Mouse (Mus musculus) gastrocnemius, adult 2 months (tissue): ENCODE results near the gene Irx1. TPM values are rescaled to one million over a fixed set of nuclear protein-coding genes. Genes with fewer than 3 reads are reported as not detected.

Source experiments
- DNase-seq: peaks from one replicate; pipeline ENCODE4 v3.0.0; 2022
- H3K27ac ChIP-seq: fragments of 200-600 bp; 2 replicates; pipeline ENCODE4 v1.8.1; 2022; ENCODE audit warnings: mild to moderate bottlenecking
- H3K4me3 ChIP-seq: fragments of 200-600 bp; 2 replicates; pipeline ENCODE4 v1.8.1; 2022; ENCODE audit warnings: mild to moderate bottlenecking, moderate library complexity
- CTCF ChIP-seq: fragments of 200-600 bp; IDR thresholded peaks from 2 replicates; pipeline ENCODE4 v1.8.1; 2022; ENCODE audit warnings: antibody characterized with exemption, mild to moderate bottlenecking, moderate library complexity
- intact Hi-C: fragments of 180-260 bp; cut with DNase I; formaldehyde crosslinking; loops from one replicate; pipeline ENCODE4 v1.15.1; 2025
- long read RNA-seq, 2 experiments: library from polyadenylated mRNA; stranded (forward); transcript quantifications; one replicate each; pipeline ENCODE4 v2.0.0; 2021
- total RNA-seq, 2 experiments: library from RNA; stranded (reverse); gene quantifications; 2 replicates each; pipeline ENCODE4 v1.2.3; 2021

The Irx1 gene
- not detected for total RNA-seq
- long read RNA-seq, experiment 1, result 0 reads
- long read RNA-seq, experiment 2, result 0 reads

DNA sequence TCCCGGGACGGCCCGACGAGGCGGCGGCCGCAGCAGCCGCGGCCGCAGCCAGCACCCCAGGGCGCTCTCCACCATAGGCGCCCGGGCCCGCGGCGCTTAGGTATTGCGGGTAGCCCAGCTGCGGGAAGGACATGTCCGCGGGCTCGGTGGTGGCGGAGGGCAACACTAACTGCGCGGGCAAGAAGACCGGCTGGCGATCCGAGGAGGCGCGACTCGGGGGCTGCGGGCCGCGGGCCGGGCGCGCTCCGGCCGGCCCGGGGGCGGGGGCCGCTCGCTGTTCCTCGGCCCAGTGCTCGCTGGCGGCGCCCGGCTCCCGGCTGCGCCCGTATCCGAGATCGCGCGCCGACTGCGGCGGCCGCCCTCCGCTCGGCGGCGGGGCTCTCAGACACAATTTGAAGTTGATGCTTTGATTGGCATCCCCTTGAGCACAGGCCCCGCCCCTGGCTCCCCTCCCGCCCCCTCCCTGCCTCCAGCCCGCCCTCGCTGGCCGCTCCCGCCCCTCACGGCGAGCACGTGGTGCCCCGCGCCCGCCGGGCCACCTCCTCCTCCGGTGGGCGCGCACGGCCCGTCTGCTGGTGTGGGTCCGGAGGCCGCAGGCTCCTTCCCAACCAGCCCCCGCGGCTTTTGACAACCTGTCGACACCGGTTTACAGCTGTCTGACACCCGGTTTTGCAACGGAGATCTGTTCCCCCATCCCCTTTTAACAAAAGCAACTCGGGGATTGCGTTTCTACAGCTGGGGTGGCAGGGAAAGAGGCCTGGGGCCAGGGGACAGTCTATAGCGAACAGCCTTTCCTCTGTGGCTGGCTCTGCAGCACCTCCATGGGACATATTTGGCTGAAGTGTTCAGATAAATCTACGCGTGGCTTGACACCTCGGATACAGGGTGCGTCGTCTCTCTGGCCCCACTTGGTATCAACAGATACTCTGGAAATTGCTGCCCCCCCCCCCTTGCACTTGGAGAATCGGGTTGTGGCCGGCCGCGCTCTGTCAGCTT is at the start of gene Irx1:
Gene Irx1, minus strand, starts transcription at position 368 of the 996 bp plus-strand sequence.
- no peak for DNase-seq
- Histone ChIP-seq H3K4me3 (peak within 1 kb of the TSS; percentile 64), H3K27ac (no peak within 1 kb of the TSS)
- intact Hi-C loops, result no loop called here
- TF ChIP-seq CTCF, result no peak

DNA sequence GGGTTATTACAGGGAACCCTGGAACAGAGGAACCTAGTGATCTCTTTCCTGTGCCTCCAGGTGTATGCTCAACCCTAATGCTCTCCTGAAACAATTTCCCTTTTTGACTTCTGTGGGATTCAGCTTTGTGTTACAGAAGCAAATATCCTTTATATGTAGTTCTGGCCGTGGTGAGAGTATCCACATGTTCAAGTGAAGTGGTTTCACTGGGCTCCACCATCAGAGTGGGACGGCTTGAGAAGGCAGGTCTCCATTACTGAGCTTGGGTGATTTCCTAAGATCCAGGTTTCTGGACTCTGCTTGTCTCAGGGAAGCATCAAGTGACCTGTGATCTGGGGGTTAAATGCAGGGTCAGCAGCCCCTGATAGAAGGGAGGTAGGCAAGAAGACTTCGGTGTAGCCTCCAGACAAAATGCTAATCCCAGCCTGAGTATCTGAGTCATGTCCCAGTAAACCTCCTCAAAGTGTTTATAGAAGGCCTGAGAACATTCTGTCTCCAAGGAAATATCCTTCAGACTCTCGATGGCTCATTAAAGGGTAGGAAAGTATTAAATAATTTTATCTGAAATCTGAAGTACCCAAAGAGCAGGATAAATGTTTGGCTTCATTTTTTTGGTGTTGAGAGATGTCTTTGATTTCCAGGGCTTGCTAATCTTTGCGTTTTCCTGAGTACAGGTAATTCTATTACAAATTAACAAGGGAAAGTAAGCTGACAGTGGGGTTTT is 16.6 kb upstream of the Irx1 start:
- H3K27ac ChIP-seq, result no peak overlapping the region
- intact Hi-C loops, result no loop called here
- TF ChIP-seq CTCF, result no peak

DNA sequence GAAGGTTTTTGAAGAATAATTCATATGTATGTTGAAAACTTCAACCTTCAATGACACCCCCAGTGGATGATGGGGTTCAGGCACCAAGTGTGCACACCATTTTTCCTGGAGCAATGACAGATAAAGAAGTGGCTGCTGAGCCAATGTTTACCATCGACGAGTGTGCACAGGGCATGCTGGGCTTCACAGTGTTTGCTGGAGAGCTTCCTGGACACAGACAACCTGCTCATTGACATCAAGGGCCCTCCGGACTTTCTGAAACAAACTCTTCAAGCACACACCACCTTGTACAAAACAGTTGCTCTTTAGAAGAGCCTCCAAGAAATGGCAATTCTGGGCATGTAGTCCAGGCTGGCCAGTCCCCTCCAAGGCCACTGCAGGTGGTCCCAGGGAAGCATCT is 12.2 kb upstream of the Irx1 start:
- Histone ChIP-seq H3K27ac (no peak overlapping the region), H3K4me3 (no peak overlapping the region)
- TF ChIP-seq CTCF, result no peak
- DNase-seq, result no peak
- intact Hi-C loops, result no loop called here

More for the DNA sequence above, 16.6 kb upstream of the Irx1 start:
- DNase-seq, result no peak
- no peak overlapping the region for H3K4me3 ChIP-seq

DNA sequence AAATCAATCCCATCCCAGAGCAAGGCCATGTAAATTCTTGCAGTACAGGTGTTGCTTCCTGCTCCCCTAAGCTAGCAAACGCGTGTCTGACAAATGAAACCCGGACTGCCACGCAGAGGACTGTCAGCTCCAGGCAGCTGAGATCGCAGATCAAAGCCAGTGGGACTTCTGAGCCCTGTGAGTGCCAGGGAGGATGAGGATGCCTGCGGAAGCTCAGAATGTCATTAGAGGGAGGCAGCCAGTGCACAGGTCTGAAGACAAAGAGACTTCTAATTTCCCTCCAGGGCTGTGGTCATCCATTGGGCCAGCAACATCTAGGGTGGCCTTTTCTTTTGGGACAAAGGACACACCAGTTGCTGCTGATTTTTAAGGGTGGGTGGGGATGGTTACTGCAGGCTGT is 4.8 kb upstream of the Irx1 start:
- Histone ChIP-seq H3K27ac (no peak overlapping the region), H3K4me3 (no peak overlapping the region)
- no peak for DNase-seq
- no peak for TF ChIP-seq CTCF
- intact Hi-C loops, result no loop called here

DNA sequence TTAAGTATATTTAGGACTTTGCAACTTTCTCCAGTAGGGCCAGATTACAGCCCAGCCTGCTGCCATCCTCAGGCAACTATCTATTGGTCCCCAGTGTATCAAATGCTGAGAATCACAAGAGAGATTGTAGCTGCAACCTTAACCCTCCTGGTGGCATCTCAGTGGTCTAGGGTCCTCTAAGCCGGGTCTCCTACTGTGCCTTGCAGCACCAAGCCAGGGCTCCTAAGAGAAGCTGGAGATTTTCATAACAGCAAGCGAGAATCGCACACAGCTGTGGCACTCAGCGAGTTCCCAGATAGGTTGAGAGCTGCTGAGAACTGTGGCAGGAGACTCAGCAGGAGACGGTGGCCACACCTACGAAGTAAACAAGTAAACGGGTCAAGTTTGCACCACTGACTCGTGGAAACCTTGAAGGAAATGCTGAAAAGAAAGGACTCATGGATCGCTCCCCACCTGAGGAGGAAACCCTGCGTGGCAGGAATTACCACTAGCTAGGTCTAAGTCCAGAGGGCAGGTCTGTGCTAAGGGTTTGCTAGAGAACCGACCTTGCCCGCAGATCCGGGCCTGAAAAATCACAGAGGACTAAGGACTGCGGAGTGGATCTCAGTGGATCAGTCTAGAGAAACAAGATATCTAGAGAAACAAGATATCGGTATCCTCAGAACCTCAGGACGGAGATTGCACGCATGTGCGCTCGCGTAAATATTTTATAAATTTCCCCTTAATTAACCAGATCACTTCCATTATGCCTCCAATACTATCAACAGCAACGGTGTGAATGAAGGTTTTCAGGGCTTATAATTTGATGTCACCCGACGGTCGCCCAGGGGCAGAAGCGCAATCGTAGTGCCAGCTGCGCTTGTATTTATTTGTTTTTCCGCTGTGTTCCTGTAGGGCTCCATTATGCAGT is 4.1 kb upstream of the Irx1 start:
- intact Hi-C loops, result no loop called here
- H3K4me3 ChIP-seq, result no peak overlapping the region

DNA sequence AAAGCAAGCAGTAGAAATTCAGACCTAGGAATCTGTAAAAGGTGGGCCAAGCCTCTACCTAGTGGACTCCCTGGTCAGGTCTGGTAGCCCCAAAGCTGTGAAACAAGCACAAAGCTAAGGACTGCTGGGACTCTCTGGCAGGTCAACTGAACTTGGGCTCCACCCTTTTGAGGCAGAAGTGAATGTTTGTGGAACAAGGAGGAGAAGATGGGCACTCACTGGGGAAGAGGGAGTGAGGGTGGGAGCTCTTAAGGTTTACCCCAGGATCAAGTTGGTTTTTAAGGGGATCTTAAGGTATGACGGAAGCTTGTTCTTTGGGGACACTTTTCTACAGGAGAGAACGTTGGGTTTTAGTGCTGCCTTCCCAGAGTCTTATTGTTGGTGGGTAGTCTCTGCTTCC is 3.1 kb upstream of the Irx1 start:
- intact Hi-C loops, result no loop called here
- H3K4me3 ChIP-seq, result no peak overlapping the region
- TF ChIP-seq CTCF, result no peak
- no peak for DNase-seq
- H3K27ac ChIP-seq, result no peak overlapping the region

More for the DNA sequence above, 4.1 kb upstream of the Irx1 start:
- H3K27ac ChIP-seq, result no peak overlapping the region
- no peak for TF ChIP-seq CTCF
- DNase-seq, result no peak

DNA sequence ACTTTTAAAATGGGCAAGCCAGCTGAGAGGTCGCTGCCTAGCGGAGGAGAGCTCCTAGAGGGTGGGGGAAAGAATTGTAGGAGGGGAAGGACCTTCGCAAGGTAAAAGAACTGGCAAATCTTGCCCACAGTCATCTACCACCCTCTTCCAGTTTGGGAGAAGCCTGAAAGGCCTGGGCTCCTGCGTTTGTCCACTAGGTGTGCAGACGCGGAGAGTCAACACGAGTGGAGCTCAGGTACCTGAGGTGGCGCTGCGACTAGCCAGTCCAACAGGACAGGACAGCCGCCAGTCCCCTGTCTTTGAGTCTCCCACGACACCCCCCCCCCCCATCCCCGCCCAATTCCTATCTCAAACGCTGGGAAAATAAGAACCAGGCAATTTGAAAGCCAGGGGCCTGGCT is 843 bp upstream of the Irx1 start:
- Histone ChIP-seq H3K4me3 (no peak overlapping the region), H3K27ac (no peak overlapping the region)
- intact Hi-C loops, result no loop called here
- no peak for TF ChIP-seq CTCF
- no peak for DNase-seq

DNA sequence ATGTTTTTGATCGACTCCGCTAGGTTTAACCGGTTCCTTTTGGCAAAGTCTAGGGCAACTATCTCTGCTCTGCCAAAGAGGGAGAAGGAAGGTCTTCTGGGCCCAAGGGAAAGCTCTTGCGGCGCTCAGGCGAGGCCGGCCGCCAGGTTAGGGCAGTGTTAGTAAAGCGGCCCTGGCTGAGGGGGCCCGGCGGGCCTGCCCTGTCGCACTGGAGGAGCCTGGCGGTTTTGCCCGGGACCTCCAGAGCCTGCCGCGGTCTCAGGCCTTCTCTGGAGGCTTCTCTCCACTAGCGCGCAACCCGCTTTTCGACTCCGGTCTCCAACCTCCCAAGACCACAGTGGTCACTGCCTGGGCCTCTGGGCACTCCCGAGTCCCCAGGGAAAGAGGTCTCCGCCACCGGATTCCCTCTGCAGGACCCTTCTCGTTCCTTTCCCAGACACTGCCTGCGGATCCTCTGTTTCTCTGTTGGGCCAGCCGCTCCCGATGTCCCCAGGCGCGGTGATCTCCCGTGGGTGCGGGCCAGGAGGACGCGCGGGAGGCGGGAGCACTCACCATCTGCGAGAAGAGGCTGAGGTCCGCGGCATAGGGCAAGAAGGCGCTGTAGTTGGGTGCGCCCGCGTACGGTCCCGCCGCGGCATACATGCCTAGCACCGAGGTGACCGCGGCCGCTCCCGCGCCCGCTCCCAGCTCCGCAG is 715 bp downstream of the Irx1 start:
- Histone ChIP-seq H3K4me3 (peak overlapping the region; percentile 64), H3K27ac (no peak overlapping the region)
- peak; percentile 22 for DNase-seq
- TF ChIP-seq CTCF, result no peak
- intact Hi-C loops, result no loop called here

DNA sequence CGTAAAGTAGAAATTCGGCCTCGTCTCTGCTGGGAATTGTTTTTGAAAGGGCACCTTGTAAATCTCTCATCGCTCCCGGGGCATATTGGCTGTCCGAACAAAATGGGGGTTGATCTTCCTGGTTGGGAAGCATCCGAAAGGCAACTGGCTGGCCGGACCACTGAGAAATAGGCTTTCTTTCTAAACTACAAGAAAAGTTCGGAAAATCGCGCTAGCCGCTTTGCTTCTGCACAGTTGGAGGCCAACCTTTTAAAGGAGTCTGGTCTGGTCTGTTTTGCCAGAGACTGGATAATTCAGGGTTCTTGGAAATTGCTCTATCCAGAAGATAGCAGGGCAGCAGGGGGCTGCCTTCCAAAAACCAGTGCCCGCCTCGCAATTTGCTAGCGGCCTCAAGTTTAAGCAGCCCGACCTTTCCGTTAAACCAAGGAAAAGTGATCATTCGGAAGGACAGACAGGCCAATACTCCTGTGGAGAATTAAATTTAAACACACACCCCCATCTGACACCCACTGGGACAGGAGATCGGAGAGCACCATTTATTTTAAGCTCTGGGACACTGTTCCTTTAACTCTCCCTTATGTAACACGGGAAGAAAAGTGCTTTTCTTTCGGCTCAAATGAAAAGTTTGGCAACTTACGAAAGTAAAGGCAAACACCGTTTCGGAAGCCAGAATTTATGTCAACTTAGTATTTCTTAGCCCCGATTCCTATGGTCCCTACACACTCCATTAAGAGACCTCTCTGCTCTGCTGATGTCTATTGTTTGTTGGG is 1.4 kb downstream of the Irx1 start:
- no peak for TF ChIP-seq CTCF
- Histone ChIP-seq H3K4me3 (peak overlapping the region; percentile 64), H3K27ac (no peak overlapping the region)
- intact Hi-C loops, result no loop called here
- peak; percentile 17 for DNase-seq

DNA sequence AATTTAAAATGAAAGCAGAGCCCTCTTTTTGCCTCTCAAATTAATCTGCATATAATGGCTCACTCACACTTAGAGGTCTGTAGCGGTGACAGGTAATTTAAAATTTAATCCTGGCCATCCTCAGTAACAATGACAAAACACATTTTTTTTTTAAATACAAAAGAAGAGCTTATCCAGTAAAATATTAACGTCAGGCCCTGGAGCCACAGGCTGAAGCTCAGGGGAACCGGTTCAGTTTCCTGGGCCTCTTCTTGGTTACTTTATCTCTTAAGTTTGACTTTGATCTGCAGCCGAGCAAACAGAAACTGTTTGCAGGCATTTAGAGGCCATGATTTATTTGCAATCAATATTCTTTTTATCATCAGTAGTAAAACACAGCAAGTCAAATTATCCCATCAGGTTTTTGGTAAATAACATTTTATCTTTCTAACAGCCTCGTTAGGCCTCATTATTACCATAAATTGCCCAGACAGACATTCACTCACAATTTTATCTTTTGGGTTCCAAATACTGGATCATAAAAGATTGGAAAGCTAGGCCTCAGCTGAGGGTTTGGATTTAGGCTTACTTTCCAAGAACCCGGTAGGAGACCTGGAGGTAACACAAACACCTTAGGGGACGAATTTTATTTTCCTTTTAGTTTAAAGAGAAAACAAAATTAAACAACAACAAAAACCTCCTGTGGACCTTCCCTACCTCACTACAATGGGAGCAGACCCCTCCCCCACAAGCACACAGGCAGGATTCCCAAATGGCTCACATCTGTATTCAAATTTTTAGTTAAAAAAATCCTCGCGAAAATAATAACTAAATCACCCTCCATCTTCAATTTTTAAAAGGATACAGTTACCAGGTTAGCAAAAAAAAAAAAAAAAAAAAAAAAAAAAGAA is 2.4 kb downstream of the Irx1 start:
- intact Hi-C loops, result no loop called here
- Histone ChIP-seq H3K27ac (no peak overlapping the region), H3K4me3 (no peak overlapping the region)
- no peak for DNase-seq
- TF ChIP-seq CTCF, result no peak
